Mouse (Mus musculus): ENCODE data around the gene Lrrc8b. TPM values are rescaled to one million over a fixed set of nuclear protein-coding genes. Genes with fewer than 3 reads are reported as not detected.

Lrrc8b gene
- polyA plus RNA-seq, 1 experiment from 2014 or later = 4.7 TPM

DNA sequence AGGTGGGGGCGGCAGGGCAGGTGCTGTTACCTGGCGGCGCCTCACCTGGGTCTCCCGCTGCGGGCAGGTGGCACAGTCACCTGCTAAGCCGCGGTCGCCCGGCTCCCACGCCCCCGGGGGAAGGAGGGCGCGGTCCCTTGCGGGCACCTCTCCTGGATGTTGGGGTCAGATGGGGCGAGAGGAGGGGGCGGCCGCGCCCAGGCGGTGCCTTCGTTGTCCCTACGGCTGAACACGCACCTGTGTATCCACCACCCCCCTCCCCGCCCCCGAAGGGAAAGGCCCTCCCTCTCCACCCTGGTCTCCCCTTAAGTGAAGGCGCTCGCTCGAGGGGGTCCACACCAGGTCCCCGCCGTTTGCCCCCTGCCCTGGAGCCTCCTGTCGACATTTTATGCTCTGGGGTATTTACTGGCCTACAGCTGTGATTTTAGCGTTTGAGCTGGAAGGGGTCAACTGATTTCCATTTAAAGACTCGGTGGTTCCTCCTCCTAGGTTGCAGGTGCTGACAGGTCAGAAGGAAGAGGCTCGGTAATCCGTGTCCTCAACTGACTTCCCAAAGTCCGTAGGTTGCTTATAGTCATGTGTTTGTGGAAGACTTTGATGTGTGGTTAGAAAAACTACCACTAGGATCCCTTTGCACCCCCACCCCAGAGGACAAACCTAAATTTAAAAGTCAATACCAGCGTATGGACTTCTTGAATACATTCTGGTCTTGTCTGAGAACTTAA lies 538 bp downstream of the Lrrc8b start:
- WGBS = 6% methylated on average over 23 of the region's 36 CpGs
- Histone ChIP-seq H3K36me3 (ENCODE audit: control insufficient read depth, insufficient read depth, low read length) (no peaks in the 10 kb centered on the region), H3K27ac (replicated peaks) (peak overlapping the region; percentile 88), H3K4me2 (replicated peaks; ENCODE audit: low read depth) (peak overlapping the region; percentile 100), H3K9ac (ENCODE audit: low read length) (peak overlapping the region; percentile 91), H3K9me3 (ENCODE audit: control insufficient read depth, low read length) (no peaks in the 10 kb centered on the region), H3K4me3 (ENCODE audit: low read depth, low read length) (peak overlapping the region; percentile 78), H3K4me1 (replicated peaks; ENCODE audit: control insufficient read depth, insufficient read depth) (no peaks in the 10 kb centered on the region), H3K27me3 (ENCODE audit: control insufficient read depth, insufficient read depth, low read length) (no peaks in the 10 kb centered on the region)
- ATAC-seq (ENCODE audit: low FRiP score, low TSS enrichment) = no peak; the same call in 1 of the 2 replicates
- TF ChIP-seq EP300 (optimal IDR thresholded peaks at IDR 0.05) (no peak), CTCF (IDR thresholded peaks at IDR 0.05; ENCODE audit: low read depth) (no peak)
- DNase-seq (ENCODE audit: low spot score) = peak; percentile 61

GRCm38 (mm10) chr5:105417217-105417616 lies 1.6 kb downstream of the Lrrc8b start:
- 69% methylated on average over 8 of the region's 8 CpGs for WGBS
- Histone ChIP-seq H3K4me2 (replicated peaks; ENCODE audit: low read depth) (no peak overlapping the region), H3K36me3 (ENCODE audit: control insufficient read depth, insufficient read depth, low read length) (no peaks in the 10 kb centered on the region), H3K4me3 (ENCODE audit: low read depth, low read length) (no peak overlapping the region), H3K4me1 (replicated peaks; ENCODE audit: control insufficient read depth, insufficient read depth) (no peaks in the 10 kb centered on the region), H3K9ac (ENCODE audit: low read length) (no peak overlapping the region), H3K9me3 (ENCODE audit: control insufficient read depth, low read length) (no peaks in the 10 kb centered on the region), H3K27me3 (ENCODE audit: control insufficient read depth, insufficient read depth, low read length) (no peaks in the 10 kb centered on the region), H3K27ac (replicated peaks) (no peak overlapping the region)
- ATAC-seq (ENCODE audit: low FRiP score, low TSS enrichment) = no peak
- TF ChIP-seq CTCF (IDR thresholded peaks at IDR 0.05; ENCODE audit: low read depth) = no peak
- TF ChIP-seq EP300 (optimal IDR thresholded peaks at IDR 0.05) = no peak
- no peak for DNase-seq (ENCODE audit: low spot score)

- ATAC-seq (ENCODE audit: low FRiP score, low TSS enrichment) = no peak
- Histone ChIP-seq H3K9me3 (ENCODE audit: control insufficient read depth, low read length) (no peaks in the 10 kb centered on the region), H3K27me3 (ENCODE audit: control insufficient read depth, insufficient read depth, low read length) (no peaks in the 10 kb centered on the region), H3K27ac (replicated peaks) (peak overlapping the region; percentile 35; the same call in 1 of the 2 replicates), H3K36me3 (ENCODE audit: control insufficient read depth, insufficient read depth, low read length) (no peaks in the 10 kb centered on the region), H3K4me2 (replicated peaks; ENCODE audit: low read depth) (no peak overlapping the region), H3K4me1 (replicated peaks; ENCODE audit: control insufficient read depth, insufficient read depth) (no peaks in the 10 kb centered on the region), H3K4me3 (ENCODE audit: low read depth, low read length) (no peak overlapping the region), H3K9ac (ENCODE audit: low read length) (no peak overlapping the region)
- 53% methylated on average over 7 of the region's 7 CpGs for WGBS
- TF ChIP-seq CTCF (IDR thresholded peaks at IDR 0.05; ENCODE audit: low read depth) (no peak), EP300 (optimal IDR thresholded peaks at IDR 0.05) (no peak)
- peak; percentile 32 for DNase-seq (ENCODE audit: low spot score)
Measured at GRCm38 (mm10) chr5:105418364-105418763, 2.8 kb downstream of the Lrrc8b start.

- TF ChIP-seq CTCF (IDR thresholded peaks at IDR 0.05; ENCODE audit: low read depth) = no peak
- TF ChIP-seq EP300 (optimal IDR thresholded peaks at IDR 0.05) = no peak
- H3K27me3 ChIP-seq (ENCODE audit: control insufficient read depth, insufficient read depth, low read length) = no peaks in the 10 kb centered on the region
- H3K9me3 ChIP-seq (ENCODE audit: control insufficient read depth, low read length) = no peaks in the 10 kb centered on the region
- peak overlapping the region; percentile 35; the same call in 1 of the 2 replicates for H3K27ac ChIP-seq (replicated peaks)
- ATAC-seq (ENCODE audit: low FRiP score, low TSS enrichment) = no peak
- no peak overlapping the region for H3K9ac ChIP-seq (ENCODE audit: low read length)
- H3K4me1 ChIP-seq (replicated peaks; ENCODE audit: control insufficient read depth, insufficient read depth) = no peaks in the 10 kb centered on the region
- H3K36me3 ChIP-seq (ENCODE audit: control insufficient read depth, insufficient read depth, low read length) = no peaks in the 10 kb centered on the region
- H3K4me3 ChIP-seq (ENCODE audit: low read depth, low read length) = no peak overlapping the region
- WGBS = 71% methylated on average over 5 of the region's 5 CpGs
- no peak overlapping the region for H3K4me2 ChIP-seq (replicated peaks; ENCODE audit: low read depth)
- no peak for DNase-seq (ENCODE audit: low spot score)
Measured at GRCm38 (mm10) chr5:105418851-105419250, 3.3 kb downstream of the Lrrc8b start.

DNA sequence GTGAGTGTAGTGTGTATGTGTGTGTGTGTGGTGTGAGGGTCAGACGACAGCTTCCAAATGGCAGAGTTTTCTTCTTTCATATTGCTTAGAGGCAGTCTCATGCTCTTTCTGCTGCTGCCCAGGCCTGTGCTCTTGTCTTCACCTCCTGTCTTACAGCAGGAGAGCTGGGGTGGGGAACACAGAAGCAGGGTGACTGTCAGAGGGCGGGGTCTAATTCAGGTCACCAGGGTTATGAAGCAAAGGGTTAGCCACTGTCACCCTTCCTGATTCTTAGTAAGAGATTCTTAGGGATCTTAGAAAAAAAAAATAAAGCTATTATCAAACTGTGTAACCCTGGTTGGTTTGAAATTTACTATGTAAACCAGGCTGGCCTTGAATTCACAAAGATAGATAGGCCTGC lies 10.0 kb downstream of the Lrrc8b start:
- Histone ChIP-seq H3K9ac (ENCODE audit: low read length) (no peak overlapping the region), H3K27ac (replicated peaks) (no peak overlapping the region), H3K9me3 (ENCODE audit: control insufficient read depth, low read length) (no peaks in the 10 kb centered on the region), H3K27me3 (ENCODE audit: control insufficient read depth, insufficient read depth, low read length) (no peaks in the 10 kb centered on the region), H3K4me1 (replicated peaks; ENCODE audit: control insufficient read depth, insufficient read depth) (no peaks in the 10 kb centered on the region), H3K4me2 (replicated peaks; ENCODE audit: low read depth) (no peak overlapping the region), H3K36me3 (ENCODE audit: control insufficient read depth, insufficient read depth, low read length) (no peaks in the 10 kb centered on the region), H3K4me3 (ENCODE audit: low read depth, low read length) (no peak overlapping the region)
- ATAC-seq (ENCODE audit: low FRiP score, low TSS enrichment) = peak; percentile 60; the same call in 1 of the 2 replicates
- 95% methylated on average over 2 of the region's 2 CpGs for WGBS
- no peak for DNase-seq (ENCODE audit: low spot score)
- TF ChIP-seq EP300 (optimal IDR thresholded peaks at IDR 0.05) (no peak), CTCF (IDR thresholded peaks at IDR 0.05; ENCODE audit: low read depth) (no peak)

- 70% methylated on average over 7 of the region's 7 CpGs for WGBS
- H3K4me1 ChIP-seq (replicated peaks; ENCODE audit: control insufficient read depth, insufficient read depth) = no peaks in the 10 kb centered on the region
- DNase-seq (ENCODE audit: low spot score) = no peak
- no peaks in the 10 kb centered on the region for H3K36me3 ChIP-seq (ENCODE audit: control insufficient read depth, insufficient read depth, low read length)
- TF ChIP-seq EP300 (optimal IDR thresholded peaks at IDR 0.05) = no peak
- no peak for TF ChIP-seq CTCF (IDR thresholded peaks at IDR 0.05; ENCODE audit: low read depth)
- no peak overlapping the region for H3K9ac ChIP-seq (ENCODE audit: low read length)
- no peaks in the 10 kb centered on the region for H3K9me3 ChIP-seq (ENCODE audit: control insufficient read depth, low read length)
- H3K4me2 ChIP-seq (replicated peaks; ENCODE audit: low read depth) = no peak overlapping the region
- no peaks in the 10 kb centered on the region for H3K27me3 ChIP-seq (ENCODE audit: control insufficient read depth, insufficient read depth, low read length)
- no peak for ATAC-seq (ENCODE audit: low FRiP score, low TSS enrichment)
- no peak overlapping the region for H3K27ac ChIP-seq (replicated peaks)
- no peak overlapping the region for H3K4me3 ChIP-seq (ENCODE audit: low read depth, low read length)
Measured at GRCm38 (mm10) chr5:105427326-105427725, 11.8 kb downstream of the Lrrc8b start.

All from stomach, postnatal 0 days (tissue).